Mouse (Mus musculus): ENCODE measurements around the gene Rgs7.
A peak's percentile ranks its signal among the peaks of the same experiment; 100 is the strongest.

Rgs7 gene

GRCm38 (mm10) chr1:175509989-175510388 lies 17.7 kb upstream of the Rgs7 start:
- H3K36me3 ChIP-seq (ENCODE audit: insufficient read depth, low read length) = no peaks in the 10 kb centered on the region
- no peaks in the 10 kb centered on the region; the same call in 1 of the 2 replicates for H3K27me3 ChIP-seq (ENCODE audit: insufficient read depth, low read length)
- no peak for TF ChIP-seq POU5F1 (IDR thresholded peaks at IDR 0.05; ENCODE audit: borderline replicate concordance, low read length)
- TF ChIP-seq NANOG (IDR thresholded peaks at IDR 0.05; ENCODE audit: borderline replicate concordance, low read length) = no peak
- no peak for TF ChIP-seq CTCF (conservative IDR thresholded peaks at IDR 0.05; ENCODE audit: low read length)
- H3K4me3 ChIP-seq (replicated peaks; ENCODE audit: low read length) = no peak overlapping the region
- H3K9me3 ChIP-seq (ENCODE audit: low read length) = no peaks in the 10 kb centered on the region
- no peaks in the 10 kb centered on the region for H3K4me1 ChIP-seq (replicated peaks; ENCODE audit: low read depth, low read length)

DNA sequence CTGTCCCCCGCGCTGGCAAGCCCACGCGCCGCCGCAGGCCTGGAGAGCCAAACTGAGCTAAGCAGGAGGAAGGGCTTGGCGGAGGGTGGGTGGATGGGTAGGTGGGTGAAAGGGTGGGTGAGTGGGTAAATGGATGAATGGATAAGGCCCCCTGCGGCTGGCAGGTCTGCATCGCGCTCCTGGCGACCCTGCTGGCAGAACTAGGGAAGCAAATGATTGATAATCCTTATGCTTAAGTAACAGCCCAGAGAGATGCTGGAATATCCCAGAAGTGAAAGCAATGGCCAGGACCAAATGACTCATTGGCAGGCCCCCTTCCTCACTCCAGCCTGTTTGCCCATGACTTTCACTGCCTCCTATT lies 363 bp upstream of the Rgs7 start:
- no peaks in the 10 kb centered on the region for H3K9me3 ChIP-seq (ENCODE audit: low read length)
- H3K4me1 ChIP-seq (replicated peaks; ENCODE audit: low read depth, low read length) = peaks cover 4% of the 10 kb centered on the region; the same call in 1 of the 2 replicates
- H3K4me3 ChIP-seq (replicated peaks; ENCODE audit: low read length) = peak overlapping the region; percentile 83
- H3K27me3 ChIP-seq (ENCODE audit: insufficient read depth, low read length) = peaks cover 35% of the 10 kb centered on the region
- H3K36me3 ChIP-seq (ENCODE audit: insufficient read depth, low read length) = no peaks in the 10 kb centered on the region
- TF ChIP-seq NANOG (IDR thresholded peaks at IDR 0.05; ENCODE audit: borderline replicate concordance, low read length) (no peak), CTCF (conservative IDR thresholded peaks at IDR 0.05; ENCODE audit: low read length) (no peak), POU5F1 (IDR thresholded peaks at IDR 0.05; ENCODE audit: borderline replicate concordance, low read length) (no peak)

- H3K4me1 ChIP-seq (replicated peaks; ENCODE audit: low read depth, low read length) = peaks cover 4% of the 10 kb centered on the region; the same call in 1 of the 2 replicates
These were observed 814 bp downstream of the Rgs7 start for GRCm38 (mm10) chr1:175491511-175491860.

DNA sequence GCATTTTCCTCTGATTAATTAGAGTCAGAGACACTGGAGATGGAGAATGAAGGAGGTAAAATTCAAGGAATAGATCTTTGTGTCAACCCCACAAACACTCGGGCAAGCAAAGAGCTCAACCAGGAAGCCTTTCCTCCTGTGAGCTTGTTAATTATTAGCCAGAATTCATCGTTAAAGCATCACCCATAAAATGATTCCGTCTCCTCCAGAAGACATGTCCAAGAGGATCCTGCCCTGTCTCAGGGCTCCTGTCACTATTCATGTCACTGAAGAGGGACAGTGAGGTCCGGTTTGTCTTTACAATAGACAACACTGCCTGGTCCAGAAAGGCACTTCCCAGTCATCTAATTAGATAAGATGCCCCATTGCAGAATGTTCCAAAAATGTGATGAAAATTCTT lies 7.2 kb downstream of the Rgs7 start:
- no peaks in the 10 kb centered on the region for H3K36me3 ChIP-seq (ENCODE audit: insufficient read depth, low read length)
- H3K4me3 ChIP-seq (replicated peaks; ENCODE audit: low read length) = no peak overlapping the region
- no peaks in the 10 kb centered on the region for H3K9me3 ChIP-seq (ENCODE audit: low read length)
- TF ChIP-seq POU5F1 (IDR thresholded peaks at IDR 0.05; ENCODE audit: borderline replicate concordance, low read length) (no peak), CTCF (conservative IDR thresholded peaks at IDR 0.05; ENCODE audit: low read length) (no peak), NANOG (IDR thresholded peaks at IDR 0.05; ENCODE audit: borderline replicate concordance, low read length) (no peak)
- H3K27me3 ChIP-seq (ENCODE audit: insufficient read depth, low read length) = peaks cover 3% of the 10 kb centered on the region; the same call in 1 of the 2 replicates
- no peaks in the 10 kb centered on the region for H3K4me1 ChIP-seq (replicated peaks; ENCODE audit: low read depth, low read length)

More at GRCm38 (mm10) chr1:175491511-175491860, 814 bp downstream of the Rgs7 start:
- peak overlapping the region; percentile 83 for H3K4me3 ChIP-seq (replicated peaks; ENCODE audit: low read length)
- no peaks in the 10 kb centered on the region for H3K36me3 ChIP-seq (ENCODE audit: insufficient read depth, low read length)
- H3K9me3 ChIP-seq (ENCODE audit: low read length) = no peaks in the 10 kb centered on the region
- TF ChIP-seq CTCF (conservative IDR thresholded peaks at IDR 0.05; ENCODE audit: low read length) = no peak
- TF ChIP-seq NANOG (IDR thresholded peaks at IDR 0.05; ENCODE audit: borderline replicate concordance, low read length) = no peak
- no peak for TF ChIP-seq POU5F1 (IDR thresholded peaks at IDR 0.05; ENCODE audit: borderline replicate concordance, low read length)
- peaks cover 32% of the 10 kb centered on the region for H3K27me3 ChIP-seq (ENCODE audit: insufficient read depth, low read length)

GRCm38 (mm10) chr1:175473060-175473459 lies 19.2 kb downstream of the Rgs7 start:
- Histone ChIP-seq H3K27me3 (ENCODE audit: insufficient read depth, low read length) (no peaks in the 10 kb centered on the region), H3K4me3 (replicated peaks; ENCODE audit: low read length) (no peak overlapping the region), H3K36me3 (ENCODE audit: insufficient read depth, low read length) (no peaks in the 10 kb centered on the region), H3K9me3 (ENCODE audit: low read length) (no peaks in the 10 kb centered on the region), H3K4me1 (replicated peaks; ENCODE audit: low read depth, low read length) (no peaks in the 10 kb centered on the region)
- no peak for TF ChIP-seq CTCF (conservative IDR thresholded peaks at IDR 0.05; ENCODE audit: low read length)
- TF ChIP-seq POU5F1 (IDR thresholded peaks at IDR 0.05; ENCODE audit: borderline replicate concordance, low read length) = no peak
- no peak for TF ChIP-seq NANOG (IDR thresholded peaks at IDR 0.05; ENCODE audit: borderline replicate concordance, low read length)

- Histone ChIP-seq H3K36me3 (ENCODE audit: insufficient read depth, low read length) (no peaks in the 10 kb centered on the region), H3K27me3 (ENCODE audit: insufficient read depth, low read length) (no peaks in the 10 kb centered on the region), H3K9me3 (ENCODE audit: low read length) (no peaks in the 10 kb centered on the region), H3K4me1 (replicated peaks; ENCODE audit: low read depth, low read length) (no peaks in the 10 kb centered on the region), H3K4me3 (replicated peaks; ENCODE audit: low read length) (no peak overlapping the region)
- TF ChIP-seq POU5F1 (IDR thresholded peaks at IDR 0.05; ENCODE audit: borderline replicate concordance, low read length) = no peak
- no peak for TF ChIP-seq NANOG (IDR thresholded peaks at IDR 0.05; ENCODE audit: borderline replicate concordance, low read length)
- TF ChIP-seq CTCF (conservative IDR thresholded peaks at IDR 0.05; ENCODE audit: low read length) = no peak
These were observed 23.1 kb downstream of the Rgs7 start for GRCm38 (mm10) chr1:175469087-175469788.

DNA sequence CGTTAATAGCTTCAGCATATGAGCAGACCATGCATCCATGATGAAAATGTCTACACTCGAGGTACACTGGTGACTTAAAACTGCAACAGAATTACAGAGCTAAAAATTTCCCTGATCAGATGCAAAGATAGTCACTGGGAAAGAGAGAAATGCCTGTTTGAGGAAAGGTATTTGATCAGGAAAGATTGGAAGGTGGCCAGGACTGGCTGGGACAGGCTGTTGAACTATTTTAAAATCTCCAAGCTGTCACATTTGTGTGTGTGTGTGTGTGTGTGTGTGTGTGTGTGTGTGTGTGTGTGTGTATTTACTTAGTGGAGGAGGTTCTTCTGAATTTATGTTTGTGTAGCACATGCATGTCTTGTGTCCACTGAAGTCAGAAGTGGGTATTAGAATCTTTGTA lies 27.7 kb downstream of the Rgs7 start:
- H3K27me3 ChIP-seq (ENCODE audit: insufficient read depth, low read length) = no peaks in the 10 kb centered on the region
- no peaks in the 10 kb centered on the region for H3K9me3 ChIP-seq (ENCODE audit: low read length)
- no peak for TF ChIP-seq CTCF (conservative IDR thresholded peaks at IDR 0.05; ENCODE audit: low read length)
- TF ChIP-seq POU5F1 (IDR thresholded peaks at IDR 0.05; ENCODE audit: borderline replicate concordance, low read length) = no peak
- TF ChIP-seq NANOG (IDR thresholded peaks at IDR 0.05; ENCODE audit: borderline replicate concordance, low read length) = no peak
- H3K4me1 ChIP-seq (replicated peaks; ENCODE audit: low read depth, low read length) = no peaks in the 10 kb centered on the region
- no peak overlapping the region for H3K4me3 ChIP-seq (replicated peaks; ENCODE audit: low read length)
- H3K36me3 ChIP-seq (ENCODE audit: insufficient read depth, low read length) = no peaks in the 10 kb centered on the region

GRCm38 (mm10) chr1:175462351-175462750 lies 29.9 kb downstream of the Rgs7 start:
- no peaks in the 10 kb centered on the region for H3K27me3 ChIP-seq (ENCODE audit: insufficient read depth, low read length)
- H3K9me3 ChIP-seq (ENCODE audit: low read length) = no peaks in the 10 kb centered on the region
- H3K4me3 ChIP-seq (replicated peaks; ENCODE audit: low read length) = no peak overlapping the region
- H3K4me1 ChIP-seq (replicated peaks; ENCODE audit: low read depth, low read length) = no peaks in the 10 kb centered on the region
- H3K36me3 ChIP-seq (ENCODE audit: insufficient read depth, low read length) = no peaks in the 10 kb centered on the region
- TF ChIP-seq NANOG (IDR thresholded peaks at IDR 0.05; ENCODE audit: borderline replicate concordance, low read length) (no peak), CTCF (conservative IDR thresholded peaks at IDR 0.05; ENCODE audit: low read length) (no peak), POU5F1 (IDR thresholded peaks at IDR 0.05; ENCODE audit: borderline replicate concordance, low read length) (no peak)
